Mouse (Mus musculus) lung, postnatal 4 days (tissue): ENCODE measurements around the gene Ppm1a.

Experiments used
- DNase-seq, 2 experiments: peaks; one replicate each; pipeline ENCODE4 v3.0.0; 2021

Ppm1a gene

DNA sequence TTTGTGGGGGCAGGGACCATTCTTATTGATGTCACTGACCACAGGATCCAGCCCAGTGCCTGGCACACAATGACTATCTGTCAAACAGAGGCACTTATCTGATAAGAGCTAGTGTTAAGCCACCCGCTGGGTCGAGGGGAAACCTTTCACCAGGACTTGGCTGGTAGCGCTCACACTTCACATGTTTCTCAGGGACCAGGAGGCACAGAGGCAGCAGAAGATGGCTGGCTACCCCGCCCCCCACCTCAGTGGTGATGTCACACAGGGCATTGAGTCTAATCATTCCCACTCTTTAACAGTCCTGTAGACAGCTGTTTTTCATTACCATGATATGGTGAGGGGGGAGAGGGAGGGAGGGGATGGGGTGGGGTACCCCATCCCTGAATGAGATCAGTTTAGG, at the start of gene Ppm1a:
Gene Ppm1a, plus strand, starts transcription at position 370 of the 400 bp plus-strand sequence.
- no peak for DNase-seq

- DNase-seq = no peak
Measured at GRCm38 (mm10) chr12:72709981-72710380, 47.3 kb upstream of the Ppm1a start.

DNA sequence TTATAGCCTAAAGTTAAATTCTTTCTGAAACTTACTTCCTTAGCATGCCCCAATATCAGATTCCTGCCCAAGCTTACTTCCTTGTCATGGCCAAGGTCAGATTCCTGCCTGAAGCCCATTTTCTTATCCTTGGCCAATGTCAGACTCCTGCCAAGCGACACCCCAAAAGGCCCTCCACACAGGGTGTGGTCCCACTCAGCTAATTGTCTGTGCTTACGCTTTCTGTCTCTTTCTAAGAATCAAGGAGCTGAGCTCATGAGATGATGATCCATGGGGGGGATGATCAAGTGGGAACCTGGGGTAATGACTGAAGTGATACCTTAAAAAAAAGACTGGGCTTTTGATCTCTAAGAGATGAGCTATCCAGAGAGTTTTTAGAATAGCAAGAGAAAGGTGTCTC, 42.4 kb upstream of the Ppm1a start:
- no peak for DNase-seq

DNA sequence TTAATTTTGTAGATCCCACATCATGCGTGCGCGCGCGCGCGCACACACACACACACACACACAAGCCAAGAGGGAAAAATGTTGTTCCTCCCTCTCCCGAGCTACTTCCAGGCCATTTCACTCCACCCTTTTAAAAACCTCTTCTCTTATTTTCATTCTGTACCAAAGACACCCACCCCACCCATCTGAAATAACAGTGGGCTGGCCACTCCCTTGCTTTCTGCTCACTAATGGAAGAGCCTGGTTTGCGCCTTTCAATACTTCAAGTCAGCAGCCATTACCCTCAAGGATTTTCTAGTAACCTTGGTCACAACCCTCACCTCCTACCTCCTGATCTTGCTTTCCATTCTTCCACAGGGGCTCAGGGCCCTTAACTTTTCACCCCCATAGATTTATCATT, 41.4 kb upstream of the Ppm1a start:
- DNase-seq = no peak

GRCm38 (mm10) chr12:72719046-72719445, 38.2 kb upstream of the Ppm1a start:
- no peak for DNase-seq

DNA sequence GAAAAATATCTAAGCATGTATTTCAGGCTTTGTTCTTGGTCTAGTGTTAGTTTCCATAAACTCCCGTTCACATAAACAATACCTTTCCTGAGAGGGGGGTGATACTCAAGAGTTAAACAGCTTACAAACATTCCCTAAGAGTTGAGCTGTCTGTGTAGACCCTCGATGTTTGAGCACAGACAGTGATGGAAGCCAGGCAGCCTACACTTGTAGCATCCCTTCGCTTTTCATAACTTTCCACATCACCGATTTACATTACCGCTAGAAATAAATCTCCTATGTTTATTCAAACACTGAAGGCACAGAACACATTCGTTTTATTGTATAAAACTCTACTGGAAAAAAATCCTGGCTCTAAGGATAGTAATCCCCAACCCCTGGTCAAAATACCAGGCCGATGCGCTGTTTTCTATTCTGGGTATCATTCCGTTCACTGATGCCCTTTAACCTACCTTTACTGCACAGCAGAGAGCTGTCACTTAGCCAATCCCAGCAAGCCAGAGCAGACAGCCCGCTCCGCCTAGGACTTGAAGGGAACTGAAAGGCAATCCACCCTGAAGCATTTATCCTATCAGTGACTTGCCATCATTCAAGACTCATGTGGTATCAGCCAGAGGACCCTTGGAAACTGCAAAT, 37.7 kb upstream of the Ppm1a start:
- no peak for DNase-seq

- DNase-seq = no peak
Measured at GRCm38 (mm10) chr12:72721710-72722109, 35.5 kb upstream of the Ppm1a start.

GRCm38 (mm10) chr12:72723965-72724364, 33.3 kb upstream of the Ppm1a start:
- peak; percentile 19 to 36 for DNase-seq

DNA sequence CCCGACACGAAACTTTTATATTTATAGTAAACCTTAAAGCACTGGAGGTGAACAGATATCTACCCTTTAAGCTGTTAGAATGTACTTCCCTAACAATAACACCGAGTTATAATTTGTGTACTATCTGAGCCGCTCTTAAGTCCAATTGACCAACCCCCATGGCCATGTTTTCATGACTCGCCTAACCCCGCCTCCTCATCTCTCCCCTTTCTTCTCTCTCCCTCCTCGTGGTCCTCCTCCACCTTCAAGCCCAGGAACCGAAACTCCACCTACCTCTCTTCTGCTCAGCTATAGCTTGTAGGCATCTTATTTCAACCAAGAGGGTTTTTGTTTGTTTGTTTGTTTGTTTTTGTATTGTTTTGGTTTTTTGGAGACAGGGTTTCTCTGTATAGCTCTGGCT, 30.2 kb upstream of the Ppm1a start:
- no peak for DNase-seq

GRCm38 (mm10) chr12:72727611-72728010, 29.6 kb upstream of the Ppm1a start:
- DNase-seq = no peak

GRCm38 (mm10) chr12:72734112-72734511, 23.1 kb upstream of the Ppm1a start:
- DNase-seq = no peak

GRCm38 (mm10) chr12:72741176-72741575, 16.1 kb upstream of the Ppm1a start:
- peak in 1 of 2 experiments; percentile 25 for DNase-seq

- no peak for DNase-seq
Measured at GRCm38 (mm10) chr12:72744803-72745360, 12.4 kb upstream of the Ppm1a start.

GRCm38 (mm10) chr12:72745486-72745885, 11.8 kb upstream of the Ppm1a start:
- DNase-seq = no peak

DNA sequence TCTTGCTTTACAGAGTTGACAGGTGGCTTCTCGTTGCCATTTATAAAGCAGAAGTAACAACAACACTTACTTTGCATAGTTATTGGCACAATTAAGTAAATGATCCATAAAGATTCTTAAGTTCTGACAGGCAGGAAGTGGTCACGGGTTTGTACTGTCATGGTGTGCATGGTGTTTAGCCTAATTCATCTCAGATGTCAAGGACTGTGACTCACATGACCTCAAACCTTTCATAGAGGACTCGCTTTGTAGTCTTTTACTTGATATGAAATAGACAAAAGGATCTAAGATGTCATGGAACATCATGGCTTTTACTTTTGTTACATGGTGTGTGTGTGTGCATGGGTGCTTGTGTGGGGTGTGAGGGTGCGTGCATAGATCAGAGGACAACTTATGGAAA, 8.9 kb upstream of the Ppm1a start:
- DNase-seq = no peak

GRCm38 (mm10) chr12:72748841-72749240, 8.4 kb upstream of the Ppm1a start:
- no peak for DNase-seq

GRCm38 (mm10) chr12:72749500-72749899, 7.8 kb upstream of the Ppm1a start:
- no peak for DNase-seq

DNA sequence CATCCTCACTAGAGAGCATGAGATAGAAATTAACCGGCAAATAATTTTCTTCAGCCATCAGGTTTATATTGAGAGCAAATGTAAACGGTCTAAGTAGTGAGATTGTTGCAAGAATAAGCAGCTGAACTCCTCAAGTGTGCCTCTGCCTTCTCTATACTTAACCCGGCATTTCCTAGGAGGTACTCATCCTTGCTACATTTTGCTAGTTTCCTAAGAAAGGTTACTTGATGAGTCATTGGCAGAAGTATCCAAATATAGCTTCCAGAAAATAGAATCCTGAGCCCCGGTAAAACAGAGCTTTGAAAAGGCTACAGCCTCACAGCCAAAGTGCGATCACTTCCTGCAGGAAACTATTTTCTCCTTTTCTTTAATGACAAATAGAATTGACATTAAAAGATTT, 7.2 kb upstream of the Ppm1a start:
- DNase-seq = no peak

DNA sequence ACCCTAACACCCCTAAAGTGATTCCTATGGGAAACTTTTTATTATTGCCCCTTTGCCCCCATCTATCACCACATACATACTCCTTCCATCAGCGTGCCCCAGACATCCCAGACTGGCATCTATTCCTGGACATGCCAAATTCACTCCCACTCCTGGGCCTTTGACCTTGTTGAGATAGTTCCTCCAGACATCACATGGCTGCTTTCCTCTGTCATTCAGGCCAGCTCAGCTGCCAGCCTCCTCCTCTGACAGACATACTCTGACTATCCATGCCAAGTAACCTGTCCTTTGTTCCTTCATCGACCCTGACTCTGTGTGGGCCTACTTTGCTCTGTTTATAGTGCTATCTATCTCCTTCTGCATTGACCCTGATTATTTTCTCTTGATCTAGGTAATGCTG, 6.6 kb upstream of the Ppm1a start:
- no peak for DNase-seq

DNA sequence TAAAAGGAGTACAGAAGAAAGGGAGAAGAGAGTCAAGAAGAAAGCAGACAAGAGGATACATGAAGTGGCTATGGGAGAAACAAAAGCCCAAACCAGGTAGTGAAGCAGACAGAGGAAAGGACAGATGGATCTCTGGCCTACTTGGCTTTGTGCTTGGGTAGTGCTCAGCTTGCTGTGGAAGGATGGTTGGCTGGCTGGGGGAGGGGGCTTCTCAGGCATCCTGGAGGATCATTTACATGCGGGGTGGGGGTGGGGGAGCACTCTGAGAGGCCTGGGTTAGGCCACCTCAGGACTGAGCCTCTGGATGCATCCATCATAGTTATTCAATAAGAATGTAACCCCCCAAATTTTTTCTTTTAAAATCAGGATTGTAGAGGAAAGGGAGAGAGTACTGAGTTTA, 341 bp downstream of the Ppm1a start:
- no peak for DNase-seq

DNA sequence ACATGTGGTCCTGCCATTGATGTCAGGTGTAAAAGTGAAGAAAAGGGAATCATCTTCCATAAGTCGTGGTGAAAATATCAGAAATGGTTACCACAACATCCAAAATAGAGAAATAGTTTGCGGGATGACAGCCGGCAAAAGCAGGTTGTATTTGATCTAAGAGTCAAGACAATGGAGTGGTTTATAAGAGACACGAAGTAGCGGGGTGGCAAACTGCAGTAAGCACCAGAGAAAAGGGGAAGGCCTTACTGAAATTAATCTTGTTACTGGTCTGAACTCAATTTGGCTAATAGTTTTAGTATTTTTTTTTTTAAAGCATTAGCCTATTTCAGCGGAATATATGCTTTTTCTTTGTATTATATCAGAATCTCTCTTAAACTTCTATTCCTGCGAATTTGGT, 2.7 kb downstream of the Ppm1a start:
- DNase-seq = no peak

GRCm38 (mm10) chr12:72760376-72761229, 3.3 kb downstream of the Ppm1a start:
- peak; percentile 96 to 97 for DNase-seq

DNA sequence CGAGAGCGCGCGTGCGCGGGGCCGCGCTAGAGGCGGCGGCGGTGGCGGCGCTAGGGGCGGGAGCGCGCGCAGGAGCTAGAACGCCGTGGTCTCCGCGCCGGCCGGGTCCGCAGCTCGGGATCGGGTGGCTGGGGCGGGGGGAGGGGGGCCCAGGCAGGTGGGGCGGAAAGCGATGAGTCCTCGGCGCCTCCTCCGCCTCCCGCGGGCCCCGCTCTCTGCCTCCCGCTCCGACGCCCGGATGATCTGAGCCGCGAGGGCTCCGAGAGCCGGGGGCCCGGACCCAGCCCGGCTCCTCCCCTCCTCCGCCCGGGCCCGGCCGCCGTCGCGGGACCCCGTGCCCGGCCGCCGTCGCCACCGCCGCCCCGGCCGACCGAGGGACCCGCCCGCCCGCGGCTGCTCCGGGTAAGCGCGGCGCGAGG, 4.0 kb downstream of the Ppm1a start:
- DNase-seq = no peak

- DNase-seq = peak; percentile 77 to 85
Measured at GRCm38 (mm10) chr12:72761649-72762261, 4.5 kb downstream of the Ppm1a start.
